Mouse (Mus musculus): ENCODE results near the gene Scnn1a.

Scnn1a gene

DNA sequence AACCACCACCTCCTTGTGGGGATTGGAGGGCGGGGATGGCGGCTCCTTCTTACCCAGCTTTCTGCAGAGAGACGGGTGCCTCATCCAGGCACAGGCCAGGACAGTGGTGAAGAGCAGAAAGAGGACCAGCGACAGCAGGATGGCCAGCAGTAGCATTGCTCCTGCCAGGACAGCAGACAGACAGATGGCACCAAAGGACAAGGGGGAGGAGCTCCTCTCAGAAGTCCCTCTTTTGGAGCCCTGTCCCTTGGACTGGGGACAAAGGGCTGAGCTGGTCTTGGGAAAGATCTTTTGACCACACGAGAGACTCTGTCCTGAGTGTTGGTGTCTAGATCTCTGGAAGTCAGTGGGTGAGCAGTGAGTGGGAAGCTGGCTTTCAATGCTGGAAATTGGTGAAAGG lies 11.1 kb upstream of the Scnn1a start:
- DNase-seq (ENCODE audit: low spot score in 2 of 2): no peak

DNA sequence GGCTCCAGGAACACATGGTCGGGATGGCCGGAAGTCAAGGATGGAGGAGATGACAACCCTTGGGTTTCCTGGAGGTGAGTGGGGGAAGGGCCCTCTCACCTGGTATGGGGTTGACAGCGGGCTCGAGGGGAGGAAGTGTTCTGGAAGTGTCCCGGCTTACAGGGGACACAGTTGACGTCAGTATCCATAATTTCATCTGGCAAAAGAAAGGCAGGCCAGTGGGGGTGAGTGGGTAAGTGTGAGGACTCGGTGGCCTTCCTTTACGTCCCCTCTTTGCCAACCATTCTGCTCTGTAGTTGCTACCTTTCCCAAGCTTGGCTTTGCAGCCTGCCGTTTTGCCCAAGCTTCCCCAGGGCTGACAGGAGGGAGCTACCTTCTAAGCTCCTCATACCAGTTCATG lies 8.3 kb upstream of the Scnn1a start:
- no peak for DNase-seq (ENCODE audit: low spot score in 2 of 2)

DNA sequence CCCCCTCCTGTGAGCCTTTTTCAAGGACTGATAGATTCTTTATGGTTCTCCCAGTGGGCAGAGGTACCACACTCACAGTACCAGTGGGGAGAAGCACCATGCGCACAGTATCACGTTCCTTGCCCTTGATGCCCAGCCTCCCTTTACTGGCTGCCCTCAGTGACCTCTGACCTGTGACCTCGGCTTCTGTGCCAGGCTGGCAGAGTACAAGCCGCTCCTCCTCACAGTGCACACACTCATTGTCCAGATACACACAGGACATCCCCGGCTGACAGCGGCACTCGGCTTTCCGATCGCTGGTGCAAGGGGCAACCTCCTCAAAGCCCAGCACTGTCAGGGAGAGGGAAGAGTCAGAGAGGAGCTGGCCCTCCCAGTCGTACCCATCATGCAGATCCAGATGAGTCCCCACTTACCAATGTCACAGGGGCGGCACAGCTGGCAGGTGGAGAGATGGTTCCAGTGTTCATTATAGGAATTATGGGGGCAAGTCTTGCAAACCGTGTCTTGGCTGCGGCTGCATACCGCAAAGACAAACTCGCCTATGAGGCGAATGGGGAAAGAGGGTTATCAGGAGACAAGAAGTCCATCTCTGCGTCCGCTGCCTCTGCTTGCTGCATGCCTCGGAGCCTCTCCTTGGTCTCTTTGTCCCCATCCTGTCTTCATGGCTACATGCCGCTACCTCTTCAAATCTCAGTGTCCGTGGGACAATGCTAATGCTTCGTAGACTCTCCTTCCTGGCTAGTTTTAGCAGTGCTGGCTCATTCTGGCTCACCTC lies 7.7 kb upstream of the Scnn1a start:
- no peak for DNase-seq (ENCODE audit: low spot score in 2 of 2)

DNA sequence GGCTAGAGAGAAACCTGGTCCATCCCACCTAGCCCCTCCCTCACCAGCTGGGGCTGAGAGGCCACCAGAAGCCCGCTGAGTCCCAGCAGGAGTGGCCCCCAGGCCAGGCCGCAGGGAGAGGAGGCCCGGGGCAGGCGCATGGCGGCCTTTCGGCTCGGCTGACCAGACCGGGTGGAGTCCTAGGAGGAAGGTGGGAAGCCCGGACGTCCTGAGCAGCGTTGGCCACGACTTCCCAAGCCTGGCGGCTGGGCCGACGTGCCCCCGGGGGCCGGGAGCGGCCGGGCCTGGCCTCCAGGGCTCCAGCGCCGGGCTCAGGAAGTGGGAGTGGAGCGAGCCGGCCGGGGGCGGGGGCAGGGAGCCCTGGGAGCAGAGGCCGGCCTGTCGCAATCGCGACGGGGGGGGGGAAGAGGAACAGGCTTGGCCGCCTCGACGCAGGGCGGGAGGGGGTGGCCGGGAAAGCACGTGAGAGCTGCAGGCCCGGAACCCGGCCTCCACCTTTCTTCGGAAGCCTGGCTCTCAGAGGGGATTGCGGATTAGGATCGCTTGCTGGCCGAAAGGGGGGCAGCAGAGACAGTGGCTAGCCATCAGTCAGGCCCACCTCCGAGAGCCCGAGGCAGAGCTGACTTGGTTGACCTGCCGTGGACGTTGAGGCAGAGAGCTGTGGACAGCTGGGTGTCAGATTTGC lies 6.8 kb upstream of the Scnn1a start, which contains the start of gene Ltbr:
Ltbr (minus strand) TSS at position 340 of the 685 bp plus-strand sequence.
- peak; percentile 13 to 21 for DNase-seq (ENCODE audit: low spot score in 2 of 2)

DNA sequence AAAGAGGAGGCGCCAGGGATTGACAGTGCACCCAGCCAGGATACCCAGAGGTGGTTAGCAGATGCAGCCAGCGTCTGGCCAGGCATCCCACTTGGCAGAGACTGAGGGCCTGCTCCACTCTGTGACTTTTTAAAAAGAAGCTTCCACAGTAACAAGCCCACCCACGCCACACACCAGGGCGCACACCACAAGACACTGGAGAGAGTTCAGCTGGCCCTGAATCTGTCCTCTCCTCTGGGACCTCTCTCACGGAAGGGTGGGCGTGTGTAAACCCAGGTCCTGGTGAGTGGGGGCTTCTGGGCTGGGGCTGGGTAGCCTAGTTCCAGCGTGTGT lies 6.3 kb upstream of the Scnn1a start:
- DNase-seq (ENCODE audit: low spot score in 2 of 2): no peak

DNA sequence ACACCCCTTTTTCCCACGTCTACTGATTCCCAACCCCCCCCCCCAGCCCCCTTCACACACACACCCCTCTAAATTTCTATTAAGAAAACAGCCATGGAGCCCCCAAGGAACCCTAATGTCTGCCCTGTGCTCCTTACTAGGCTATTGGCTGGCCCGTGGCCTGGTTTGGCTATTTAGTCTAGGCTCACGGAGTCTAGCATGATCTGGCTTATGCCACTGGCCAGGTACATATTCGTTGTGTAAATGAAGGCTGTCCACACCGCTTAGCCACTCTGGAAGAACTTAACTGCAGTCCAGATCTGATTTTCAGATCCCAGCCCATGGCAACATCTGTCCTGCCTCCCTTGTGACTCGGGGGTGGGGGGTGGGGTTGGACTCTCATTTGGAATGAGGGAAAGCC lies 5.7 kb upstream of the Scnn1a start:
- no peak for DNase-seq (ENCODE audit: low spot score in 2 of 2)

DNA sequence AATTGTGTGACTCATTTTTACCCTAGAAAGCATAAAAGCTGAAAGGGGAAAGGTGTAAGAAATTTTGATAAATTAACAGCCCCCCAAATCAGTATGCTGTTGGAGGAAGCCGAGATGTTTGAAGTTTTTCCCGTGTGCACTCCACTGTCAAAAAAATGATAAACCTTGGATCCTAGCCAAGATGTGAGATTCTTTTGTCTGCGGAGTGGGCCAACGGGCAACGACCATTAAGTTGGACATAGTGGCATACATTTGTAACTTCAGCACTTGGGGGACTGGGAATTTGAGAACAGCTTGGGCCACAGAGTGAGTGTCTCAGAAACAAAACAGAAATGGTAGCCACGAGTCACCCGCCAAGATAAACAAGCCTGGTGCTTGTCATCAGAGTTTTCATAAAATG lies 3.4 kb upstream of the Scnn1a start:
- DNase-seq (ENCODE audit: low spot score in 2 of 2): no peak

DNA sequence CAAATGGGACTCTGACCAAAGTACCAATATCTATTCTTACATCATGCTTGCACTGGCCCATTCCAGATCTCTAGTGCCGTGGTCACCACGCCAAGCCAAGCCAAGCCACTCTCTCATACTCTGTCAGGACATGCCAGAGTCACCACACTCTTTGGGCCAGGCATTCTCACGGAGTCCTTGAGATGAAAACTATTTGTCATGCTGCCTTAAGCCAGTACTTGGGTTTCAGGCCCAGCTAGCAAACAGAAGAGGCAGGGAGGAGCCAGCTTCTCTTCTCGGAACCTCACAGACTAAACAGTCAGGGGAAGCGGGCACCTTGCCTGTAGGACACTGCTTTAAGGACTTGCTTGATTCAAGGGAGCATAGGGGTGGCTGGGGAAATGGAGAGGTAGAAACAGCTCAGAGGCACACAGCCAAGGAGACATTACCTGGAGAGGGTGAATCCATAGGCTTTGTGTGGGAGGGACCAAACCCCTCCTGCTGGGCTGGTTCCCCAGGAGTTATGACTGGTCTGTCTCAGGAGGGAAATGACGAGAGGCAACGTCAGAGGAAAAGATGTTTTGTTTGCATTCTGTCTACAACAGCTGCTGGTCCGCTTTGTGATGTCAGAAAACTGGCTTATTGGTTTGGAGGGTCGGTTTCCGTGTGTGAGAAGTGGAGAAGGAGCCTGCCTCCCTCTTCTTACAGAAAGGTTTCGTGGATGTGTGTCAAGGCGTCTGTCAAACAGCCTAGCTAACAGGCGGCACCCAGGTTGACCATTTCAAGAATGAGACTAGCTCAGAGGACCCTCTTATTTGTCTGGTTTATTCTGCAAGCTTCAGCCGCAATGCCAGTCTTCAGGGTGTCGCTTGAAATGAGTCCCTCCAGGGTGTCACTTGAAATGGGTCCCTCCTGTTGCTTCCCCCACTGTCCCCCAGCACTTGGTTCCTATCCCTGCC lies 1.2 kb upstream of the Scnn1a start:
- DNase-seq (ENCODE audit: low spot score in 2 of 2): no peak

DNA sequence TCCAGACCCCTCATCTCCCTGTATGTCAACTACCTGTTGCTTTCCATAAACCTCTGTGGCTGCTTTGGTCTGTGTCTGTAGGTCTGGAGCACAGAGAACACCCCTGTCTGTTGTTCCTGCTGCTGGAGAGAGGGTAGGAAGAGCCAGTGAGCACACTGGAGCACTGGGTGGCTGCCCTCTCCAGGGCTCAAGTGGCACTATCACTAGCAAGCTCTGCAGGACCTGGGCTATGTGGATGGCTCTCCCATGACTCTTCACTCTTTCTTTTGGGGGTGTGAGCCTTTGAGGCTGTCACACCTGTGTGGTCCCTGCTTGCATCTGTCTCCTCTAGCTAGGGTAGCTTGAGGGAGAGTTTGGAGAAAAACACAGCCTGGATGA lies 551 bp upstream of the Scnn1a start:
- DNase-seq (ENCODE audit: low spot score in 2 of 2): no peak

DNA sequence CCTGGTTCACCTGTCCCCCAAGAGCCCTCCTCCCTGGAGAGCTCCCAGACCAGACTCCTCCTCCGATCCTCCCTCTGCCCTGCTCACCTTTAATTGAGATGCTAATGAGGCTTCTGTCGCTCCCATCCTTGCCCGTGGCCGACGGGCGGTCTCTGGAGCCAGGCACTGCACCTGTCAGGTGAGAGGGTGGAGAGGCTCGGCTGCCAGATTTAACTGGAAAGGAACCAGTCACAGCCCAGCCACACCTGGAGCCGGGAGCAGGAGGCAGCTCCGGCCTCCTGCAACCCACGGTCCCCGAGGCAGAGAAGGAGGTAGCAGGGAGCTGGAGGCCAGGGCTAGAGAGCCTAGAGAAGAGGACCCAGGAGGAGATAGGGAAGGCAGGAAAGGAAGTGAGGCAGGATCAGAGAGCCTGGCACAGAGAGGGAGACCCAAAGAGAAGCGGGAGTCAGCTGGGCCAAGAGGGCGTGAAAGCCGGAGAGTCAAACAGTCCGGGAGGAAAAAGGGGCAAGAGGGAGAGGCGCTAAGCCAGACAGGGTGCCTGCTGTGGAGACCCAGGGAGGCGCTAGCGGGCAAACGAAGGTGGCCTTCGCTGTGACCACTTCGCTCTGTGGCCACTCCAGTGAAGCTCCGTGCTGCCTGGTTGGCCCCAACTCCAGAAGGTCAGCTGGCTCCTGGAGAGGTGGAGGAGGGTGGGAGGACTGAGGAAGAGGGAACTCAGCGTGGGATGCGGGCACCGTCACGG lies 826 bp downstream of the Scnn1a start:
- no peak for DNase-seq (ENCODE audit: low spot score in 2 of 2)

DNA sequence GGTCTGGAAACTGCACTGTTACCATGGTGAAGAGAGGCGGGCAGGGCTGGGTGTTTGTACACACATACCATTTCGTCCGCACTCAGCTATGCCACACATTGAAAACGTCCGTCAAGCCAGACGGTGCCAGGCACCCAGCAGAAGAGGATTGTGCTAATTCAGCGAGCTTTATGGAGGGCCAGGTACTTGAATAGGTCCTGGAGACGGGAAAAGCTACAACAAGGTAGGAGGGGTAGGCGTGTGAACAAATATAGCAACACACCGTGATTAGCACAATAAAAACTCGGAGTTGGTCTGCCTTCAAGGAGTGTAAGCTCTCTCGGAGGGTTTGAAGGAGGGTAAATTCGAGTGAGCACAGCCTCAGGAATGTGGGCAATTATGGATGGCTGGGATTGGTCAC lies 2.3 kb downstream of the Scnn1a start:
- DNase-seq (ENCODE audit: low spot score in 2 of 2): no peak

DNA sequence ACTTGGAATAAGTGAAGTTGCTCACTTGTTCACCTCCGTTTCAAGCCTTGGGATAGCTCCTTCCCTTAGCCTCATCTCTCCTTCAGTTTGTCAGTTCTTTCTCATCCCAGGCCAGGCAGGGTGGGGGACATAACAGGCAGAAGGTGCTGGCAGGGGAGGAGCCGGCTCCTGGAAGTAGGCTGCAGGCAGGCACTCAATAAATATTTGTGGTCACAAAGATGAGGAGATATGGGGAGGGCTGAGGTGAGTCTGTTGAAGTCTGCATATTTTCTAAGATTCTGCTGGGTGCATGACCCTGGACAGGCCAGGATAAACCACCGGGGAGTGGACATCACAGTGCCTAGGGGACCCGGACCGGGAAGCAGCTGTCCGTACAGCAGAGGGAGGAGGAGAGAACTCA lies 3.1 kb downstream of the Scnn1a start:
- no peak for DNase-seq (ENCODE audit: low spot score in 2 of 2)

DNA sequence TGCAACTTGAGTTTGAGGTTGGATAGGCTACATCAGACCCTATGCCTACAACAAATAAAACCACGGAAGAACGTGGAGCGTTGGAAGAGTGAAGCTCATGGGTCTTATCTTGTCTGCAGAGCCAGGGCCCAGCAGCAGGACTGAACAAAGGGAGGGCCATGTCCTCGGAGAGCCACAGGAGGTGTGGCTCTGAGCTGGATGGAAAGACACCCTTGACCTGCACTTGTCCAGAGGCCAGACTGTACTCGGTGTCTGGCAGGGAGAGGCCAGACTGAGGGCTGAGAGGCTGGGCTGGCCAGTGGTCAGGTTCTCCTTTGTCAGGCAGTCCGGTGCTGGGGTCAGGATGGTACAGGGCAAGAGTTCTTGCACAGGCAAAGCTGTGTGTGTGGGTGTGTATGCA lies 4.9 kb downstream of the Scnn1a start:
- no peak for DNase-seq (ENCODE audit: low spot score in 2 of 2)

DNA sequence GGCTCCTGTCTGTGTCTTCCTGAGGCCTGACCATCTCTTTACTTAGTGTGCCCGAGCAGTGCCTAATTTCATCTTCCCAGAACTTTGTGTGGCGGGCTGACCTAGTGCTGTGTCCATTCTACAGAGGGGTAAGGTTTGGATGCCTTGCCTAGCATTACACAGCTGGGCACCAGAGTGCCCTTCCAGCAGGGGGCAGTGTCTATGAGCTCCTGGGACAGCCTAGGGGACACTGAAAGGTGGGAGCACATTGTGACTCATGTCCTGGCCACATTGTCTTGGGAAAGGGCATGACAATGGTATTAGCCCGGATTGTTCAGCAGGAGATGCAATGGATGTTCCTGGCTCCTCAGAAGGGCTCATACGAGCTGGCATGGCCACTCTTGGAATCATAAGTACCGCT lies 7.8 kb downstream of the Scnn1a start:
- no peak for DNase-seq (ENCODE audit: low spot score in 2 of 2)

DNA sequence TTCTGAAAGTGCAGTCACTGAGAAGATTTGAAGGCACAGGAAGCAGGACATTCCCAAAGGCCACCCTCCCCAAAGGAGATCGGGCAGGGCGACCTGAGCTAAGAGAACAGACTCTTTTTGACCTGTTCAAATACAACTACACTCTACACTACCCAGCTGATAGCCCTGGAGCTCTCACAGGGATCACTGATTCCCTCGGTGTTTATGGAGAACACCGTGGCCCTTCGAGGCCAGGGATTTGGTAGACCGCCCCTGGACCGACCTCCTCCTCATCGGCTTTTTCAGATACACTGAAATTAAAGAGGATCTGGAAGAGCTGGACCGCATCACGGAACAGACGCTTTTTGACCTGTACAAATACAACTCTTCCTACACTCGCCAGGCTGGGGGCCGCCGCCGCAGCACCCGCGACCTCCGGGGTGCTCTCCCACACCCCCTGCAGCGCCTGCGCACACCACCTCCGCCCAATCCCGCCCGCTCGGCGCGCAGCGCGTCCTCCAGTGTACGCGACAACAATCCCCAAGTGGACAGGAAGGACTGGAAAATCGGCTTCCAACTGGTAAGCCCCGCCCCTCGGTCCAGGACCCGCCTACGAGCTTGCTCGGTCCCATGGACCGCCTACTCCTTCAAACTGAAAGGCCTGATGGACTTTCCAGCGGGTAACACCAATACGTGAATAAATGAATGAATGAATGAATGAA lies 10.3 kb downstream of the Scnn1a start:
- DNase-seq (ENCODE audit: low spot score in 2 of 2): peak; percentile 54 to 56

DNA sequence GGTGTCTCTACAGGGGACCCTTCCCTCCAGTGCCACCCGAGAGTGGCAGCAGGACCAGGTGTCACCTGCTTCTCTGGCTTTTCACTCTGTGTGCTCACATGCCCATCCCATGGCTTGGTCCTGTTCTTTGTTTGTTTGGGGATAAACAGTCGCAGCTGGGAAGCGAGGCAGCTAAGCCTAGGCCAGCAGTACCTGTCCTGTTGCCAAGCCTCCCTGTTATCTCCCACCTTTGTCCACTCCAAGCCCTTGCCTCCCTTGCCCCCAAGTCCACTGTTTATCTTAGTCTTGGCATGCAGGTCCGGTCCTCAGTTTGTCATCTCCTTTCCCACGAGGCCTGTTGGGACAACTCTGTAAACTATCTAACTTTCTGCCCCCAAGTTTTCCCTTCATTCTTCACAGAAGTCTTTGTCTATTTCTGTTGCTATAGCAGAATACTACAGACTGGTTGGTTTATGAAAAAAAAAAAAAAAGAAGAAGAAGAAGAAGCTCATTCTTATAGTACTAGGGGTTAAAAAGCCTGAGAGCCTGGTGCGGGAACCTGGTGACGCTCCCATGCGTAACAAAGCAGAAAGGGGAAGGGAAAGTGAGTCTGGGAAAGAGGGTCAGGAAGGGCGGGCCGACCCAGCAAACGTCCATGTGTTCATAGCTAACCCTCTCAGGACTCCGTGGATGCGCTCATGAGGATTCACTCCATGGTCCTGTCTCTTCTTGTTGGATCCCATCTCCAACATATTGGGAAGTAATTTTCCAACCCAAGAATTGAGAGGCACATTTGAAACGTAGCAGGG lies 12.8 kb downstream of the Scnn1a start:
- no peak for DNase-seq (ENCODE audit: low spot score in 2 of 2)

DNA sequence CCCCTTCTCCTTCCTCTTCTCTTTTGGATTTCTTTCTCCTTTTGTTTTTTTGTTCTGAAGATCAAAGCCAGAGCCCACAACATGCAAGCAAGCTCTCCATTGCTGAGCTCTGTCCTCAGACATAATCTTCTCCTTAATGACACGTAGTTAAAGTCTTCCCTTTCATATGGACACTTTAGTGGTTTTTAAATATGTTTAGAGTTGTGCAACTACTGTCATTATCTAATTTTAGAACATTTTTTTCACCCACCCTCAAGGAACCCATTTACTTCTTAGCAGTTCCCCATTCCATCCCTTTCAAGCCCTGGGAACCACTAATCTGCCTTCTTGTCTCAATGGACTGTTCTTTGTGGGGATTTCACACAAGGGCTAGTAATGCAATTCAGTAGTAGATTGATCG lies 13.9 kb downstream of the Scnn1a start:
- no peak for DNase-seq (ENCODE audit: low spot score in 2 of 2)

DNA sequence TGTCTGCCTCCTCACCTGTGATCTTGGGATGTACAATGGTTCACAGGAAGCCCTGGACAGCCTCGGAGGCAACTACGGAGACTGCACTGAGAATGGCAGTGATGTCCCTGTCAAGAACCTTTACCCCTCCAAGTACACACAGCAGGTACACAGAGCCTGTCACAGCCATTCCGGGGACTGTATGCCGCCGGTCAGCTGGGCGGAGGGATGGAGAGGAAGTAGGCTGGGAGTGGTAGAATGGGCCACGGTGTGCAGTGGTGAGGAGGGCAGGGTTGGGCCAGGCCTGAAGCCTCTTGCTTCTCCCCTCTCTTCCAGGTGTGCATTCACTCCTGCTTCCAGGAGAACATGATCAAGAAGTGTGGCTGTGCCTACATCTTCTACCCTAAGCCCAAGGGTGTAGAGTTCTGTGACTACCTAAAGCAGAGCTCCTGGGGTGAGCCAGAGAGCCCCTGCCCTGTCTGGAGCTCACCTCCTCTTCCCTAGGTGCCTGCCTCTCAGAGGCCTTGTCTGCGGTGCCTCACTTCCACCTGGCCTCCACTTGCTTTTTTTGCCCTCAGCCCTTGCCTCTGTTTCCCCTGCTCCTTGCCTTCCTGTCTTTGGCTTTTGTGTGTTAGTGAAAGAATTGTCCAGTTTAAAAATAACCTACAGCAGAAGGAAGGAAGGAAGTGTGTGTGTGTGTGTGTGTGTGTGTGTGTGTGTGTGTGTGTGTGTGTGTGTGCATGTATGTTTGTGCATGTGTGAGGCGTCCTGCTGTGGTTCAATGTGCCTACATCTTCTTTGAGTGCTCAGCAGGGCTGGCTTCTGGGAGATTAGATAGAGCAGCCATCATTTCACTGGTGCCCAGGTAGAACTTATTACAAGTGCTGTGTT lies 18.6 kb downstream of the Scnn1a start:
- DNase-seq (ENCODE audit: low spot score in 2 of 2): no peak

DNA sequence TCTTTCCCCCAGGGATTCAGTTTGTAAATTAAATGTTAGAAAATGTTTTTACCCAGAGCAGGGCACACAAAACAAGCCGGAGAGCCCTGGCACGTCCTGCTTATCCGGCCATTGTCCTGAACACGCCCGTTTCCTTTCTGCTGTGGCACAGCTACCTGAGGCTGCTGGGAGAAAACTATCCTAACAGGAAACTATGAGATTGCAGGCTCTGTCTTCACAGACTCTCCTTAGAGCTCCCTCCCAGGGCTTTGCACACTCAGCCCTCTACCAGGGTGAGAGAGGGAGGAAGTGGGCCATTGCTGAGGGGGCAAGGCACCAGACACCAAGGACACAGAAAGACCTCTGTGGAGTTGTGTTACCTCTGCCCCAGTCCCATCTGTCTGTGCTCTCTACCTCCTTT lies 19.8 kb downstream of the Scnn1a start:
- DNase-seq (ENCODE audit: low spot score in 2 of 2): no peak
